Mouse (Mus musculus): ENCODE measurements around the gene Tgfb1i1. TPM values are rescaled to one million over a fixed set of nuclear protein-coding genes. Genes with fewer than 3 reads are reported as not detected.

Gene Tgfb1i1
- total RNA-seq, 2 experiments from 2014 or later = 13.2 to 13.8 TPM

GRCm38 (mm10) chr7:128288923-128289544 lies 42.4 kb downstream of the Tgfb1i1 start:
- no peak for DNase-seq

GRCm38 (mm10) chr7:128294785-128295184 lies 48.2 kb downstream of the Tgfb1i1 start:
- no peak for DNase-seq

GRCm38 (mm10) chr7:128296514-128296913 lies 49.9 kb downstream of the Tgfb1i1 start:
- DNase-seq = no peak

GRCm38 (mm10) chr7:128297291-128297616 lies 50.6 kb downstream of the Tgfb1i1 start:
- no peak for DNase-seq

DNA sequence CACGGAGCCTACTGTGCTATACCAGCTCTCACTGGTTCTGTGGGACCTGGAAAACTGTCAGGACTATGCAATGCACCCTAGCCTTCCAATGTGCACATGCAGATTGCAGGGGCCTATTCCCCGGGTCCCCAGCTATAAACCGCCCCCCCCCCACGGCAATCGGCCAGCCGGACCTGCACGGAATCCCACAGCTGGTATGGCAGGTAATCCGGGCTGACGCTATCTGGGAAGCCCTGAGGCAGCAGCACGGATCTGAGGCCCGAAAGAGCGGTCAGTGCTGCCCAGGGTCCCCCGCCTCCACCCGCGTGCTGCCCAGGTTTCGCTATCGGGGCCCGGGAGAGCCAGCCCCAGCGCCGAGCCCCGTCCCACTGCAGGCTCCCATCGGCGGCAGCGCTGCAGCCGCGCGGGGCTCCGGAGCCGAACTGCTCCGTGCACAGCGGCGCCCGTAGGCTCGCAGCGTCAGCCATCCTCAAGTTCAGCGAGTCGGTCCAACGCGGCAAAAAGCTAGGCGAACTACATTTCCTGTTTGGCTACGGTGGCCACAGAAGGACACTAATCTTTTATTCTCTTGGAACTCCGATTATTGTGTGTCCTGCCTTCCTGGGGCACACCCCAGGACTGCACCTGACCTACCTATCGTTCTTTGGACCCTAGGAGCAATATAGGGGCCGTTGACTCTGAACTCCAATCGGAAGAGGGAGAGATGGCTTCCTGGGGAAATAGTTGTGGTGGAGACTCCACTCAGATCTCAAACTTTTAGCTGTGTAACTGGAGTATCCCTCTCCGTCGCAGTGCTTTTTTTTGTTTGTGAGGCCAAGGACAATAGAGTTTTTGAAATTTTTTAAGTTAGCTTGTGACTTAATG lies 51.2 kb downstream of the Tgfb1i1 start, which contains the start of gene BC017158:
Gene BC017158, minus strand, starts transcription at position 554 of the 864 bp plus-strand sequence.
- peak; percentile 88 to 92 for DNase-seq

DNA sequence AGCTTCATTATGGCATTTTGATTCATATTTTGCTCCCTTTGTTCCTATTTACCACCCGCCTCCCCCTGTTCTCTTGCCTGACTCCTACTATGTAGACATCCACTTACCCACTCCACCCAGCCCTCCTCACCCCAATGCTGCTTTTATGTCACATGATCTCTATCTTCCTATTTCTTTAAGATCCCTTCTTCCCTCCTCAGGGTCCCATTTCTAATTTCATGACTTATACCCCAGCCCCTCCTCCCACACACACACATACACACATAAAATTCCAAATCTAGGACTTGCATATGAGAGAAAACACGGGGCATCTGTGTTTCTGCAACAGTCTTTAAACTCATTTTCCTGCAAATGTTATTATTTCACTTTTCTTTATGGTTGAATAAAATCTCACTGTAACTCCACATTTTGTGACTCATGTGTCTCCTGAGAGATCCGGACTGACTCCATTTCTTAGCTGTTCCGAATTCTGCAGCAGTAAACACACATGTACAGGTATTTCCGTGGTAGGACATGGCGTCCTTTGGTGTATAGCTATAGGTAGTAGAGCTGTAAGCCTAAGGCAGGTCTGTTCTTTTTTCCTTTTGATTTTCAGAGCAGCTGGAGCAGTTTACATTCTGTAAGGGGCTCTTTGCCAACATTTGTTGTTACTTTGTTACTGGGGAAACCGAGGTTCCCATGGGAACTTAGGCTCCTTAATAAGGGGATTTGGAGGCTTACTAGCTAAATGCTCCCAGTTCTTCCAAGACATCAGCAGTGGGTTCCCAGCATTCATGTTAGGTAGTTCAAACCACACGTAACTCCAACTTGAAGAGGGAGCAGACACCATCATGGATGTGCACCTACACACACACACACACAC lies 52.1 kb downstream of the Tgfb1i1 start:
- no peak for DNase-seq

DNA sequence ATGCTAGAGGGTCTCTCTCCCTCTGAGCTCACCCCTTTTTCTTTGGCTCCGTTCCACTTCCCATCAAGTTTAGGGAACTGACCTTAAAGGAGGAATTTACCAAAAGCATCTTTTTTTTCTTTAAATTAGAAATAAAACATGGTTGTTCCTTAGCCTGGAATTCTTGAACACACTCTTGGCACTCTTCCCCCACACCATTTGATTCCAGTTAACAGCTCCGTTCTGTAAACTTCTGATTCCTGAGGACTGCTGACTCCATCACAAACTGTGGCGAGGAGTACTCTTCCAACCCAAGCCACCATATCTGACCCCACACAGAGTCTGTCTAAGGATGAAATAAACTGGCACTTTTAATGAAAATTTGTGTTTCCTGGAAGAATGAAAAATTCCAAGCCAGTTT lies 54.3 kb downstream of the Tgfb1i1 start:
- DNase-seq = no peak

DNA sequence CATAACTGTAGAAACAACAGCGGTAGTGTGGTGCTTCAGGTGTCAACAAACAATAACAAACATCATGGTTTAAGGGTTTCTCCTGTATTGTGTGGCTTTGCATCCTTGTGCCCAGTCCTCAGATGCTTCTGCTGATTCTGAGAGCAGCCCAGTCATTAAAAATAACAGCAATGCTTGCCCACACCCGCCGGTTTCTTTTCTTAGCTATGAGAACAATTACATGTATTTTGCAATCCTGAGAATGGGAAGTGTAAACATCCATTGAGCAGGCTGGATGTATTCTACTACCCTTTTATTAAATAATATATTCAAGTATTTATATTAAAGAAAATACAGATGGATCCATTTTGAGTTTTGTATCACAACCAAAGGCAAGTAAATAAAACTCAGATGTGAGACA lies 55.5 kb downstream of the Tgfb1i1 start:
- no peak for DNase-seq

GRCm38 (mm10) chr7:128304198-128304597 lies 57.6 kb downstream of the Tgfb1i1 start:
- no peak for DNase-seq

- peak; percentile 54 to 55 for DNase-seq
Measured at GRCm38 (mm10) chr7:128304907-128305306, 58.3 kb downstream of the Tgfb1i1 start.

Small RNA genes lying within 50 kb of the gene (microRNA-seq; reads per million reads assigned to microRNA genes)
- gene Mir3103 = 1.1 to 1.4 reads per million in 2 experiments

Other genes starting within 250 kb of the Tgfb1i1 start
- 100 to 1,000 TPM; 279 to 317 TPM for gene Trim72, start 242.9 kb upstream of the Tgfb1i1 start, total RNA-seq (2021)
- 1 to 10 TPM; 5.4 to 6.0 TPM for gene Itgam, start 184.2 kb upstream of the Tgfb1i1 start, total RNA-seq (2021)
- gene Gm49368, start 184.1 kb upstream of the Tgfb1i1 start, total RNA-seq (2021) = not detected
- gene Itgax, start 117.3 kb upstream of the Tgfb1i1 start, total RNA-seq (2021) = under 1 TPM; 0.30 to 0.51 TPM
- gene Itgad, start 92.4 kb upstream of the Tgfb1i1 start, total RNA-seq (2021) = not detected
- gene Cox6a2, start 40.4 kb upstream of the Tgfb1i1 start, total RNA-seq (2021) = 1,000 to 10,000 TPM; 2,762 to 2,913 TPM
- gene Armc5, start 9.5 kb upstream of the Tgfb1i1 start, total RNA-seq (2021) = 1 to 10 TPM; 7.4 to 8.6 TPM
- 1 to 10 TPM; 2.6 to 2.8 TPM for gene 9130023H24Rik, start 8.8 kb upstream of the Tgfb1i1 start, total RNA-seq (2021)
- not detected for gene Slc5a2, start 18.8 kb downstream of the Tgfb1i1 start, total RNA-seq (2021)
- gene BC017158, start 51.4 kb downstream of the Tgfb1i1 start, total RNA-seq (2021) = 1 to 10 TPM; 5.4 to 5.6 TPM
- 10 to 100 TPM; 10.8 to 13.4 TPM for gene Rgs10, start 171.9 kb downstream of the Tgfb1i1 start, total RNA-seq (2021)
- gene Tial1, start 214.9 kb downstream of the Tgfb1i1 start, total RNA-seq (2021) = 10 to 100 TPM; 40.1 to 43.4 TPM